Mouse (Mus musculus): ENCODE data around the gene Ypel1. TPM values are rescaled to one million over a fixed set of nuclear protein-coding genes. Genes with fewer than 3 reads are reported as not detected.

The Ypel1 gene
- polyA plus RNA-seq, 1 experiment from 2014 or later = 9.9 TPM

DNA sequence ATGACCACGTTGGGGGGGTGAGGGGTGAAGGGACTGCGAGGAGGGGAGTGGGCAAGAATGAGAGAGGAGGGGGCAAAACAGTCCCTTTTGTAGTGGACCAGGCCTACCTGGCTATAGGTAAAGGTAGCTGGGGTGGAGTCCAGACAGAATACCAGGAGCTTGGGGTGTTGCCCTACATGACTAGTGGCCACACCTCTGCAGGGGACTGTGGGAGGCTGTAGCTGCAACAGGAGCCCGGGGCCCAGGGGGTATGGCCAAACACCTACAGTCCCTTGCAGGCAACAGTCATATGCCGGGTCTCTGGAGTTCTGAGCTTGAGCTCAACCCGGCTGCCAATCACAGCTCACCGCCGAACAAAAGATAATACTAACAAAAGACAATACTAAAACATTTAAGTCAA lies 17.4 kb upstream of the Ypel1 start:
- H3K4me2 ChIP-seq (ENCODE audit: low read depth, low read length) = no peak overlapping the region
- H3K9ac ChIP-seq (ENCODE audit: low read depth, low read length) = no peak overlapping the region
- no peaks in the 10 kb centered on the region for H3K9me3 ChIP-seq (ENCODE audit: control insufficient read depth, low read length)
- WGBS = 74% methylated on average over 7 of the region's 7 CpGs
- H3K4me1 ChIP-seq (ENCODE audit: control insufficient read depth, insufficient read depth, low read length) = no peaks in the 10 kb centered on the region
- ATAC-seq = 0 out of 2 replicates have a peak, but pooled peaks have one; percentile 21
- H3K27me3 ChIP-seq (replicated peaks; ENCODE audit: control insufficient read depth, insufficient read depth, low read length) = no peaks in the 10 kb centered on the region
- H3K36me3 ChIP-seq (ENCODE audit: control insufficient read depth, insufficient read depth, low read length) = no peaks in the 10 kb centered on the region
- no peak overlapping the region for H3K4me3 ChIP-seq (ENCODE audit: low read length)
- H3K27ac ChIP-seq (ENCODE audit: low read length) = no peak overlapping the region

DNA sequence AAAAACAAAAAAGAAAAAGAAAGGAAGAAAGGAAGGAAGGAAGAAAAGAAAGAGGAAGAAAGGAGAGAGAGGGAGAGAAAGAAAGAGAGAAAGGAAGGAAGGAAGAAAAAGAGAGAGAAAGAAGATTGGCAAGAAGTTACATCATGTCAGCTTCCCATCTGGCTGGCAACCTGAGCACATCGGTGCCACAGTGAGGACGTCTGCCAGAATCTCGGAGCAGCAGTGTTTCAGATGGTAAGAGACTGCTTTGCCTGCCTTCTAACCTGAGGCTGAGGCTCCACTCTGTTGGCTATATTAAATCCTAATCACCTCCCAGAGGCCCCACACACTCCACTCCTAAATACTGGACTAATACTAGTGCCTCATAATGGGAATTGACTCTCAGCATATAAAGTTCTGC lies 15.6 kb upstream of the Ypel1 start:
- H3K4me1 ChIP-seq (ENCODE audit: control insufficient read depth, insufficient read depth, low read length) = no peaks in the 10 kb centered on the region
- H3K9ac ChIP-seq (ENCODE audit: low read depth, low read length) = no peak overlapping the region
- ATAC-seq = no peak
- no peak overlapping the region for H3K4me3 ChIP-seq (ENCODE audit: low read length)
- WGBS = 78% methylated on average over 3 of the region's 3 CpGs
- no peaks in the 10 kb centered on the region for H3K27me3 ChIP-seq (replicated peaks; ENCODE audit: control insufficient read depth, insufficient read depth, low read length)
- H3K9me3 ChIP-seq (ENCODE audit: control insufficient read depth, low read length) = no peaks in the 10 kb centered on the region
- H3K36me3 ChIP-seq (ENCODE audit: control insufficient read depth, insufficient read depth, low read length) = no peaks in the 10 kb centered on the region
- no peak overlapping the region for H3K4me2 ChIP-seq (ENCODE audit: low read depth, low read length)
- H3K27ac ChIP-seq (ENCODE audit: low read length) = no peak overlapping the region

DNA sequence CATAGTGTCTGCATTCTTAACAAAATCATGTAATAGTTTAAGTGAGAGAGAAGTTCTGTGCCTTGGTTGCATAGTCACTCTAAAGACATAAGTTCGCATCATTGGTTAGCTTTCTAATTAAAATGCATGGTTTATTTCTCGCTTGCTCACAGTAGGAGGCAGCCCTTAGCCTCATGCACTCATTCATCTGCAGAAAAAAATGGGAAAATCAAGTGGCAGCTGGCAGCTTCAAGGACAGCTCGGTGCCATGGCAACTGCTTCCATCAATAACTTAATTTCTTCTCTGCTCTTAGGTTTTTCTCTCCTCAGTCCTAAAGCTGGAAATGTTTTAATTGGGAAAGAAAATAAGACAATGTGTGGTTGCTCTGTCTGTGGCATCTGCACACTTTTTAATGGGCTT lies 13.9 kb upstream of the Ypel1 start:
- Histone ChIP-seq H3K27me3 (replicated peaks; ENCODE audit: control insufficient read depth, insufficient read depth, low read length) (no peaks in the 10 kb centered on the region), H3K4me2 (ENCODE audit: low read depth, low read length) (no peak overlapping the region), H3K27ac (ENCODE audit: low read length) (no peak overlapping the region), H3K4me1 (ENCODE audit: control insufficient read depth, insufficient read depth, low read length) (no peaks in the 10 kb centered on the region), H3K36me3 (ENCODE audit: control insufficient read depth, insufficient read depth, low read length) (no peaks in the 10 kb centered on the region), H3K9ac (ENCODE audit: low read depth, low read length) (no peak overlapping the region), H3K9me3 (ENCODE audit: control insufficient read depth, low read length) (no peaks in the 10 kb centered on the region), H3K4me3 (ENCODE audit: low read length) (no peak overlapping the region)
- WGBS = 64% methylated on average over 3 of the region's 3 CpGs
- no peak for ATAC-seq

DNA sequence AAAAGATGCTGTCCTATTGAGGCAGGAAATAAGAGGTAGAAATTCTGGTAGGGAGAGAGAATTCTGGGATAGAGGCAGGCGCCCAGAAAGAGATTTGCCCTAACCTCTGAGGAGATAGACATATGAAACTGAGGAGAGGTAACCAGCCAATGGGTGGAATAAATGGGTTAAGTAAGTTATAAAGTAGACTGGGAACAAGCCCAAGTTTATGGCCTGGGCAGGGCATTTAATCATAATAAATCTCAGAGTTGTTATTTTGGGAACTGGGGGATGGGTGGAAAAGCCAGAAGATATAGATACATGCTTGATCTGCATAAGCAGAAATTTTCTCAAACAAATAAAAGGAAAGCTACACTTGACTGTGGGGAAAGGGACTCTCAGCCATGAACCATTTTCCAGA lies 7.2 kb upstream of the Ypel1 start:
- Histone ChIP-seq H3K4me2 (ENCODE audit: low read depth, low read length) (no peak overlapping the region), H3K4me1 (ENCODE audit: control insufficient read depth, insufficient read depth, low read length) (peaks cover 5% of the 10 kb centered on the region; the same call in 1 of the 2 replicates), H3K4me3 (ENCODE audit: low read length) (no peak overlapping the region), H3K27ac (ENCODE audit: low read length) (no peak overlapping the region), H3K36me3 (ENCODE audit: control insufficient read depth, insufficient read depth, low read length) (no peaks in the 10 kb centered on the region), H3K9ac (ENCODE audit: low read depth, low read length) (no peak overlapping the region), H3K9me3 (ENCODE audit: control insufficient read depth, low read length) (no peaks in the 10 kb centered on the region), H3K27me3 (replicated peaks; ENCODE audit: control insufficient read depth, insufficient read depth, low read length) (no peaks in the 10 kb centered on the region)
- WGBS = 46% methylated on average over 1 of the region's 1 CpGs
- ATAC-seq = 0 out of 2 replicates have a peak, but pooled peaks have one; percentile 52

DNA sequence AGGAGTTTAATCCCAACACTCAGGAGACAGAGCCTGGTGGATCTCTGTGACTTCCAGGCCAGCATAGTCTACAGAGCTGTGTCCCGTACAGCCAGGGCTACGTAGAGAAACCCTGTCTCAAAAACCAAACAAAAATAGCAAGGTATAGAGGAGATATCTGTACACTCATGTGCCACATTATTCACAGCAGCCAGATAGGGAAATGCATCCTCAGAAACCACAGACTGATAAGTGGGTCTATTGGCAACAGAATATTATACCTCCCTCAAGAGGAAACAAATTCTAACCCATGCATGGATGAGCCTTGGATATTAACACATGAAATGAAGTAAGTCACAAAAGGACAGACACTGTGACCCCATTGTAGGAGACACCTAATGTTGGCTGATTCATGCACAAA lies 1.9 kb upstream of the Ypel1 start:
- Histone ChIP-seq H3K9ac (ENCODE audit: low read depth, low read length) (no peak overlapping the region), H3K9me3 (ENCODE audit: control insufficient read depth, low read length) (no peaks in the 10 kb centered on the region), H3K27ac (ENCODE audit: low read length) (no peak overlapping the region), H3K4me2 (ENCODE audit: low read depth, low read length) (no peak overlapping the region), H3K4me3 (ENCODE audit: low read length) (no peak overlapping the region), H3K36me3 (ENCODE audit: control insufficient read depth, insufficient read depth, low read length) (no peaks in the 10 kb centered on the region), H3K4me1 (ENCODE audit: control insufficient read depth, insufficient read depth, low read length) (peaks cover 5% of the 10 kb centered on the region; the same call in 1 of the 2 replicates), H3K27me3 (replicated peaks; ENCODE audit: control insufficient read depth, insufficient read depth, low read length) (no peaks in the 10 kb centered on the region)
- 82% methylated on average over 2 of the region's 2 CpGs for WGBS
- no peak for ATAC-seq

DNA sequence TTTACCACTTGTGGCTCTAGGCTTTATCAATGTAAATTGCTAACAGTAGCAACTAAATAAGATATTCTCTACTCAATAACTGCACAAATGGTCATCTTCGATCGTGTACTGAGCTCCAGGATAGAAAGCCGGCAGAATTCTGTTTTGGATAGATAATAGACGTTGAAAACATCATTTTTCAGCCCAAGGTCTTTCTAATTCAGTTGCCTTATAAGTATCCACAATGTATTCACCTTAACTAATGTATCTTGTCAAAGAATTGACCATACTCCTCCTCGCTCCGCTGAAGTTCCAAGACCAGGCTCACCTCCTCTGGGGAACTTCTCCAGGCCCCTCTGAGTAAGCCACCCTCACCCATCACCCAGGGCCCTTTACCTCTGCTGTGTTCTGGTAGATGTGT lies 1.2 kb downstream of the Ypel1 start:
- Histone ChIP-seq H3K4me3 (ENCODE audit: low read length) (peak overlapping the region; percentile 80), H3K4me1 (ENCODE audit: control insufficient read depth, insufficient read depth, low read length) (0 out of 2 replicates have a peak, but pooled peaks cover 3% of the 10 kb centered on the region), H3K36me3 (ENCODE audit: control insufficient read depth, insufficient read depth, low read length) (no peaks in the 10 kb centered on the region; the same call in 1 of the 2 replicates), H3K27ac (ENCODE audit: low read length) (no peak overlapping the region), H3K4me2 (ENCODE audit: low read depth, low read length) (peak overlapping the region; percentile 88), H3K27me3 (replicated peaks; ENCODE audit: control insufficient read depth, insufficient read depth, low read length) (no peaks in the 10 kb centered on the region), H3K9me3 (ENCODE audit: control insufficient read depth, low read length) (no peaks in the 10 kb centered on the region), H3K9ac (ENCODE audit: low read depth, low read length) (no peak overlapping the region)
- no peak for ATAC-seq
- 42% methylated on average over 6 of the region's 6 CpGs for WGBS

DNA sequence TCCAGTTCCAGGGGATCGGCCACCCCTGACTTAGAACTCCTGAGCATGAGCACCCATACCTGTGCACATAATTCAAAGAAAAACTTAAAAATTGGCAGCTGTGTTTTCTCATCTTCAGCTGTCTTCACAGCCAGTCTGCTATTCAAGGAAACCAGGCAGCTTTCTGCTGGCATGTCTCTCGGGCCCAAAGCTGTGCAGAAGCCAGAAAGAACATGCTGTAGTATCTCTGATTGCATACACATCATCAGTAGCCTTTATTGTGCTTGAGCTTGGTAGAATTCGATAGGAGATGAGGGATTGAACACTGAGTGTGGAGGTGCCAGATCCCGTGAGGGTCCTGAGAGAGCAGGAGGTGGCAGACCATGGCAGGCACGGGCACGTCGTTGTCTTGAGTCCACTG lies 3.5 kb downstream of the Ypel1 start:
- H3K4me2 ChIP-seq (ENCODE audit: low read depth, low read length) = no peak overlapping the region
- ATAC-seq = no peak
- H3K36me3 ChIP-seq (ENCODE audit: control insufficient read depth, insufficient read depth, low read length) = no peaks in the 10 kb centered on the region; the same call in 1 of the 2 replicates
- H3K27me3 ChIP-seq (replicated peaks; ENCODE audit: control insufficient read depth, insufficient read depth, low read length) = no peaks in the 10 kb centered on the region
- 0 out of 2 replicates have a peak, but pooled peaks cover 3% of the 10 kb centered on the region for H3K4me1 ChIP-seq (ENCODE audit: control insufficient read depth, insufficient read depth, low read length)
- WGBS = 92% methylated on average over 7 of the region's 7 CpGs
- H3K9me3 ChIP-seq (ENCODE audit: control insufficient read depth, low read length) = peaks cover 2% of the 10 kb centered on the region; the same call in 1 of the 2 replicates
- H3K9ac ChIP-seq (ENCODE audit: low read depth, low read length) = no peak overlapping the region
- no peak overlapping the region for H3K4me3 ChIP-seq (ENCODE audit: low read length)
- H3K27ac ChIP-seq (ENCODE audit: low read length) = no peak overlapping the region

DNA sequence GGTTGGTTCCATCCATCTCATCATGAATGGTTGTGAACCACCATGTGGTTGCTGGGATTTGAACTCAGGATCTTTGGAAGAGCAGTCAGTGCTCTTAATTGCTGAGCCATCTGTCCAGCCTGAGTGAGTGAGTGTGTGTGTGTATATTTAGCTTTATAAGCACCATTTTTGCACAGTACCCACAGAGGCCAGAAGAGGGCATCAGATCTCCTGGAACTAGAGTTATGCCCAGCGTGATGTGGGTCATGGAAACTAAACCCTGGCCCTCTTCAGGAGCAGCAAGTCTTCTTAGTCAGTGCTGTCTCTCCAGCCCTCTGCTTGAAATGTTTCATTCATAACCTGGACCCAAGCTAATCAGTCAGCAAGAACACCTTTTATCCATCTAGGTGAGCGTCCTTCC lies 6.8 kb downstream of the Ypel1 start:
- Histone ChIP-seq H3K9me3 (ENCODE audit: control insufficient read depth, low read length) (peaks cover 2% of the 10 kb centered on the region; the same call in 1 of the 2 replicates), H3K27ac (ENCODE audit: low read length) (no peak overlapping the region), H3K4me3 (ENCODE audit: low read length) (no peak overlapping the region), H3K9ac (ENCODE audit: low read depth, low read length) (no peak overlapping the region), H3K36me3 (ENCODE audit: control insufficient read depth, insufficient read depth, low read length) (no peaks in the 10 kb centered on the region; the same call in 1 of the 2 replicates), H3K27me3 (replicated peaks; ENCODE audit: control insufficient read depth, insufficient read depth, low read length) (no peaks in the 10 kb centered on the region), H3K4me1 (ENCODE audit: control insufficient read depth, insufficient read depth, low read length) (no peaks in the 10 kb centered on the region), H3K4me2 (ENCODE audit: low read depth, low read length) (no peak overlapping the region)
- no peak for ATAC-seq
- WGBS = 90% methylated on average over 2 of the region's 2 CpGs

DNA sequence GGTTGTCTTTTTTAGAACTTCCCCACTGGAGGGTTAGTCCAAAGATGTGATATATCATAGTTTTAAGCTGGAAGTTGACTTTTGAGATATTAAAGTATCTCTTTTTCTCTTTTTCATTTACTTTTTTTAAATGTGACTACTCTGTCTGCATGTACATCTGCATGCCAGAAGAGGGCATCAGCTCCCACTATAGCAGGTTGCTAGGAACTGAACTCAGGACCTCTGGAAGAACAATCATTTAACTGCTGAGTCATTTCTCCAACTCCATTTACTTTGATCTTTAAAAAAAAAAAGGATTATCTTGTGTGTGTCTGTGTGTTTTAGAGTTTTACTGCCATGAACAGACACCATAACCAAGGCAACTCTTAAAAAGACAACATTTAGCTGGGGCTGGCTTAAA lies 7.4 kb downstream of the Ypel1 start:
- no peak for ATAC-seq
- Histone ChIP-seq H3K27ac (ENCODE audit: low read length) (no peak overlapping the region), H3K4me1 (ENCODE audit: control insufficient read depth, insufficient read depth, low read length) (no peaks in the 10 kb centered on the region), H3K9me3 (ENCODE audit: control insufficient read depth, low read length) (peaks cover 2% of the 10 kb centered on the region; the same call in 1 of the 2 replicates), H3K4me2 (ENCODE audit: low read depth, low read length) (no peak overlapping the region), H3K4me3 (ENCODE audit: low read length) (no peak overlapping the region), H3K9ac (ENCODE audit: low read depth, low read length) (no peak overlapping the region), H3K27me3 (replicated peaks; ENCODE audit: control insufficient read depth, insufficient read depth, low read length) (no peaks in the 10 kb centered on the region), H3K36me3 (ENCODE audit: control insufficient read depth, insufficient read depth, low read length) (no peaks in the 10 kb centered on the region; the same call in 1 of the 2 replicates)

DNA sequence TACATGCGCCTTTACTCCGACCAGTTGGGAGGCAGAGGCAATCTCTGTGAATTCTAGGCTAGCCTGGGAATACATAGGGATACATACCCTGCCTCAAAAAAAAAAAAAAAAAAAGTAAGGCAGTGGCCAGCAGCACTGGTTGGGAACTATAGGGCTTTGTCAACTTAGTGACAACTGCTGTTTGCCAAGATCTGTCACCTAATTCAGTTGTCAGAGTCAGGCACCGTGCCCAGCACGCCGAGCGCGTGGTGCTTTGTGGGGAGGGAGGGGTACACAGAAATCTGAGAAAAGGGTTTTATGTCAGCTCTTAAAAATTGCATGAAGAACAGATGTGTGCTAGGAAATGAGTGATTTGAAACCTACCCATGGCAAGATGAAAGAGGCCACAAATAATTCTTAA lies 8.6 kb downstream of the Ypel1 start:
- no peak for ATAC-seq
- Histone ChIP-seq H3K36me3 (ENCODE audit: control insufficient read depth, insufficient read depth, low read length) (peaks cover 3% of the 10 kb centered on the region; the same call in 1 of the 2 replicates), H3K4me3 (ENCODE audit: low read length) (no peak overlapping the region), H3K9me3 (ENCODE audit: control insufficient read depth, low read length) (peaks cover 2% of the 10 kb centered on the region; the same call in 1 of the 2 replicates), H3K27ac (ENCODE audit: low read length) (no peak overlapping the region), H3K9ac (ENCODE audit: low read depth, low read length) (no peak overlapping the region), H3K4me1 (ENCODE audit: control insufficient read depth, insufficient read depth, low read length) (0 out of 2 replicates have a peak, but pooled peaks cover 2% of the 10 kb centered on the region), H3K4me2 (ENCODE audit: low read depth, low read length) (no peak overlapping the region), H3K27me3 (replicated peaks; ENCODE audit: control insufficient read depth, insufficient read depth, low read length) (no peaks in the 10 kb centered on the region)
- WGBS = 88% methylated on average over 7 of the region's 7 CpGs

All from intestine, embryonic 16.5 days (tissue).